Mouse (Mus musculus) hindbrain, postnatal 0 days (tissue): ENCODE measurements around the gene Prpf31. TPM values are rescaled to one million over a fixed set of nuclear protein-coding genes. Genes with fewer than 3 reads are reported as not detected.

Source experiments
- ATAC-seq: fragments of 200-750 bp; cut with Nextera tagmentation; 2 replicates; pipeline ENCODE4 v1.8.0; 2017; ENCODE audit warnings: mild to moderate bottlenecking, moderate TSS enrichment, moderate library complexity
- DNase-seq: peaks from one replicate; pipeline ENCODE4 v3.0.0-alpha.2; 2015; ENCODE audit warnings: low spot score
- H3K27ac ChIP-seq: fragments of 300-500 bp; sonication (generic); 2 replicates; pipeline ENCODE4 v1.5.1; 2014; ENCODE audit warnings: mild to moderate bottlenecking
- H3K27me3 ChIP-seq: fragments of 300-500 bp; sonication (generic); 2 replicates; pipeline ENCODE4 v1.6.1; 2014; ENCODE audit warnings: low read length, mixed read lengths; ENCODE audit not compliant: insufficient read depth
- H3K36me3 ChIP-seq: fragments of 300-500 bp; sonication (generic); 2 replicates; pipeline ENCODE4 v1.6.1; 2014; ENCODE audit warnings: low read length, mixed read lengths; ENCODE audit not compliant: insufficient read depth
- H3K4me1 ChIP-seq: fragments of 300-500 bp; sonication (generic); 2 replicates; pipeline ENCODE4 v1.6.1; 2014; ENCODE audit warnings: antibody characterized with exemption, low read length, mixed read lengths; ENCODE audit not compliant: insufficient read depth
- H3K4me2 ChIP-seq: fragments of 300-500 bp; sonication (generic); 2 replicates; pipeline ENCODE4 v1.6.1; 2014; ENCODE audit warnings: low read depth, mild to moderate bottlenecking, low read length, moderate library complexity, mixed read lengths
- H3K4me3 ChIP-seq: fragments of 300-500 bp; sonication (generic); 2 replicates; pipeline ENCODE4 v1.5.1; 2014; ENCODE audit warnings: low read length
- H3K9ac ChIP-seq: fragments of 300-500 bp; sonication (generic); replicated peaks from 2 replicates; pipeline ENCODE4 v1.6.1; 2014; ENCODE audit warnings: mild to moderate bottlenecking, low read length, moderate library complexity, mixed read lengths
- H3K9me3 ChIP-seq: fragments of 300-500 bp; sonication (generic); 2 replicates; pipeline ENCODE4 v1.6.1; 2016; ENCODE audit warnings: low read length, mixed read lengths
- CTCF ChIP-seq: IDR thresholded peaks from 2 replicates; pipeline ENCODE4 v1.5.1; 2016; ENCODE audit warnings: antibody characterized with exemption, control low read depth, low read depth
- WGBS: fragments of 180-500 bp; shearing (Covaris S2); extraction: QIAGEN DNeasy Blood & Tissue Kit; methylation state at CpG from one replicate; pipeline ENCODE4 v1.1.7; 2014; 5-methylcytosine and 5-hydroxymethylcytosine counted together
- polyA plus RNA-seq: library from polyadenylated mRNA; unstranded; fragments of >200 nt; fragmentation: Nextera tagmentation; extraction: Ambion mirVana; gene quantifications from 2 replicates; pipeline ENCODE4 v1.2.1, GENCODE M21; 2015
- total RNA-seq: library from RNA; depleted of rRNA; stranded (reverse); fragments of >200 nt; gene quantifications from 2 replicates; pipeline ENCODE4 v1.2.3, GENCODE M21; 2014

Gene Prpf31
- total and polyA plus RNA-seq, 2 experiments from 2014 or later: 50.8 to 77.6 TPM

DNA sequence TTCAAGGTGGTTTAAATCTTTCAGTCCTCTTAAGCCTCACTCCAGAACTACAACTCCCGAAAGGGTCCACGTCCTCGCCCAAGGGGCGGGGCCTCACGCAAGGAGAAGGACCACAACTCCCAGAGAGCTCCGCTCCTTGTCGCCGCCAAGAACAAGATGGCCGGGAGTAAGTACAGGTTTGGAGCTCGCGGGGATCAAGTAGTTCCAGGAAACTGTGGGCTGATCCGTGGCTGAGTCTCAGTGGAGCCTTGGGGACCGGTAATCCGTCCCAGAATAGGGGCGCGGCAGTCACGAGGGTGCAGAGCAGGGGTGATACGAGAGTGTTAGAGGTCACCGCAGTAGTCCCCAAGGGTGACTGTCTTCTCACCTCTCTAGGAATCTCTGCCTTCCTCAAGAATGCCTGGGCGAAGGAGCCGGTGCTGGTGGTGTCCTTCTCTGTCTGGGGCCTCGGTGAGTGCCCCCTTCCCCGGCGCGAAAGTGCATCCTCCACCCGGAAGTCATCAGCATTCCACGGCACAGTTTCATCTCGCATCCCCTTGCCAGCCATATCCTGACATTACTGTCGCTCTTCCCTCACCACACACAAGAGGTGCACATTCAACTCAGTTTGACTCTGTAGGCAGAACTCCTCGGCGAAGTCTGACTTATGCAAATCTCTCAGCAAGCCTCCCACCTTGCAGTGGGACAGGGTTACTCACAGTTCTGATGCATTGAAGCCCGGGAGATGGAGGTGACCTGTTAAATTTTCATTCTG lies 12.4 kb upstream of the Prpf31 start, which contains the start of gene Ndufa3:
TSS of gene Ndufa3 (plus strand) at position 132 of the 754 bp plus-strand sequence.
- peak within 1 kb of the TSS; percentile 87 for H3K27ac ChIP-seq
- H3K4me2 ChIP-seq: peak within 1 kb of the TSS; percentile 82
- H3K4me3 ChIP-seq: peak within 1 kb of the TSS; percentile 86
- no peaks in the 10 kb centered on the region for H3K27me3 ChIP-seq
- no peak; the same call in 1 of the 2 replicates for TF ChIP-seq CTCF
- peak within 1 kb of the TSS; percentile 86 for H3K9ac ChIP-seq
- peak; percentile 96 for ATAC-seq
- DNase-seq: peak; percentile 97
- H3K9me3 ChIP-seq: no peaks in the 10 kb centered on the region
- peaks cover 5% of the 10 kb centered on the region; the same call in 1 of the 2 replicates for H3K4me1 ChIP-seq
- H3K36me3 ChIP-seq: peaks cover 14% of the 10 kb centered on the region; the same call in 1 of the 2 replicates
- 2% methylated on average over 32 of the region's 32 CpGs for WGBS

DNA sequence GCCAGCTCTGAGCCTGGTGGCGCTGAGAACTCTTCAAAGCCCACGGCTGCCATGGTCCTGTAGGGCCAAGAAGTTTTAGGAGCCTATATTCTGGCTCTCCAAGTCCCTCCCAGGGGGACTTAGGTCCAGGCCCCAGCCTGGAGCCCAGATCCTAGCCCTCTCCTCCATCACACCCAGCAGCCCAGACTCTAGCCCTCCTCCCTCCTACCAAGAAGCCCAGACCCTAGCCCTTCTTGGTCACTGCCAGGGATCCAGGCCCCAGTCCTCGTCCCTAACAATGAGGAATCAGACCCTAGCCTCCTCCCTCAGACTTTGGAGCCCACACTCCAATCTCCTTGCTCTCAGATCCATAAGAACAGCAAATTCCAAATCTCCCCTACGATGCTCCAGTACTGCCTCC lies 755 bp upstream of the Prpf31 start:
- H3K9ac ChIP-seq: peak overlapping the region; percentile 80
- peak overlapping the region; percentile 91 for H3K27ac ChIP-seq
- ATAC-seq (peak; percentile 31; the same call in 1 of the 2 replicates), DNase-seq (no peak)
- H3K4me2 ChIP-seq: peak overlapping the region; percentile 98
- H3K27me3 ChIP-seq: no peaks in the 10 kb centered on the region
- 30% methylated on average over 4 of the region's 4 CpGs for WGBS
- TF ChIP-seq CTCF: no peak
- peaks cover 20% of the 10 kb centered on the region for H3K4me1 ChIP-seq
- H3K9me3 ChIP-seq: no peaks in the 10 kb centered on the region
- peak overlapping the region; percentile 54 for H3K4me3 ChIP-seq
- H3K36me3 ChIP-seq: peaks cover 7% of the 10 kb centered on the region; the same call in 1 of the 2 replicates

DNA sequence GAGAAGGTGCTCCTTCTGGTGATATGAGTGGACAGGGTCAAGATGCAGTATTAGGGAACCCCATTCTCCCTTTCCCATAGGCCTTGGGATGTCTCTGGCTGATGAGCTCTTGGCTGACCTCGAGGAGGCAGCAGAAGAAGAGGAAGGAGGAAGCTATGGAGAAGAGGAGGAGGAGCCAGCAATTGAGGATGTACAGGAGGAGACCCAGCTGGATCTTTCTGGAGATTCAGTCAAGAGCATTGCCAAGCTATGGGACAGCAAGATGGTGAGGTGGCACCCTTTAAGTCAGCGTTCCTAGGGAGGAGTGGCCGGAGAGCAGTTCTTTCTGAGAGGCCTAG lies 662 bp downstream of the Prpf31 start:
- 69% methylated on average over 3 of the region's 3 CpGs for WGBS
- no peaks in the 10 kb centered on the region for H3K27me3 ChIP-seq
- H3K9ac ChIP-seq: peak overlapping the region; percentile 80
- H3K36me3 ChIP-seq: peaks cover 18% of the 10 kb centered on the region
- peaks cover 20% of the 10 kb centered on the region for H3K4me1 ChIP-seq
- peak overlapping the region; percentile 54 for H3K4me3 ChIP-seq
- H3K4me2 ChIP-seq: peak overlapping the region; percentile 98
- H3K27ac ChIP-seq: no peak overlapping the region; the same call in 1 of the 2 replicates
- DNase-seq: no peak
- TF ChIP-seq CTCF: no peak
- ATAC-seq: no peak
- no peaks in the 10 kb centered on the region for H3K9me3 ChIP-seq

DNA sequence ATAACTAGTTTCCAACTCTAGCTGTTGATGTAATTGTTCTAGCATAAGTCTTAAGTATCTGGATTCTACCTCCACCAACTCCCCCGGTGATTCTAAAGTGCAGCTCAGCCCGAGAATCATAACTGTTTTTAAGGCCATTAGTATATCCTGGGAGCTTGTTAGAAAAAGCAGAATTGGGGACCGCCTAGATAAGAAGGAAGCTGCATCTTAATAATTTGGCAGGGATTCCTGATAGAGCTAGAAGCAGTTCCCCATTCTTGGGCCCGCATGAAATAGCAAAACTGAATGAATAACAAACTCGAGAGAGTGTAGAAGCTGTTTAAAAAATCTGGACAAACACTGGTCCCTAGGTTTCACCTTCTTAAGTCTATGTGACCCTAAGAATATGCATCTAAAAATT lies 13.6 kb downstream of the Prpf31 start:
- no peak for TF ChIP-seq CTCF
- H3K4me2 ChIP-seq: no peak overlapping the region
- H3K27me3 ChIP-seq: no peaks in the 10 kb centered on the region
- WGBS: 74% methylated on average over 5 of the region's 5 CpGs
- DNase-seq (no peak), ATAC-seq (no peak)
- no peak overlapping the region for H3K4me3 ChIP-seq
- no peaks in the 10 kb centered on the region for H3K9me3 ChIP-seq
- H3K36me3 ChIP-seq: peaks cover 13% of the 10 kb centered on the region; the same call in 1 of the 2 replicates
- no peak overlapping the region for H3K27ac ChIP-seq
- H3K9ac ChIP-seq: no peak overlapping the region
- H3K4me1 ChIP-seq: peaks cover 23% of the 10 kb centered on the region

DNA sequence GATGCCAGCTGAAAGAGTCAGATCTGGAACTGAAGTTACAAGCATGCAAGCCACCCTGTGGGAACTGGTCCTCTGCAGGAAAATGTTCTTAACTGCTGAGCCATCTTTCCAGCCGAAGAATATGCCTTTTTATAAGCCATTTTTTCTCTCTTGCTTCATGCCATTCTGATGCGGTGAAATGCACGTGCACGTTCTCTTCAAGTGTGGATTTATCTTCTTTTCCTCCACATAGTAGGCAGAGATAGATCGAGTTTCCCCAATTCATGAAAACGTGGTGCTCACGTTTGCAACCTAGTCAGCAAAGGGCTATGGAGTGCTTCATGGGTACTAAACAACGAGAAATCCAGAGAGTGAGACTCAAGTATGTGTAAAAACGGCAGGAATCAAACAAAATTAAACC lies 14.1 kb downstream of the Prpf31 start:
- TF ChIP-seq CTCF: no peak
- no peaks in the 10 kb centered on the region for H3K9me3 ChIP-seq
- DNase-seq (no peak), ATAC-seq (no peak)
- H3K4me3 ChIP-seq: peak overlapping the region; percentile 97
- 25% methylated on average over 9 of the region's 9 CpGs for WGBS
- peak overlapping the region; percentile 25; the same call in 1 of the 2 replicates for H3K9ac ChIP-seq
- 0 out of 2 replicates have a peak overlapping the region, but pooled peaks have one; percentile 17 for H3K27ac ChIP-seq
- H3K4me1 ChIP-seq: peaks cover 23% of the 10 kb centered on the region
- H3K27me3 ChIP-seq: no peaks in the 10 kb centered on the region
- H3K4me2 ChIP-seq: peak overlapping the region; percentile 71
- peaks cover 9% of the 10 kb centered on the region; the same call in 1 of the 2 replicates for H3K36me3 ChIP-seq

DNA sequence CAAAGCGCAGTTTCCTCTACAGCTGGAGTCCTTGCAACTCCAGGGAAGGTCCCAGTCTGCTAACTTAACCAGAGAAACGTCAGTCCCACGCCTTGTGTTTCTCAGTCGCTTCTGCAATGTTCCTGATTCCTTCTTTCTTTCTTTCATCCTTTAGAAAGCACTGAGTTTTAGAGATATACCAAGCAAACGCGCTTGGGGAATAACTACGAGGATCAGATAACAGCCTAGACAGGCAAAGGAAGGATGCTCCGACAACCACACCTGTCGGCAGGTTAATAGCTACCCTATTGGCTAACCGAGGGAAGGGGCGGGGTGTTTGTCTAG lies 14.5 kb downstream of the Prpf31 start:
- peaks cover 23% of the 10 kb centered on the region for H3K4me1 ChIP-seq
- 2% methylated on average over 11 of the region's 11 CpGs for WGBS
- H3K4me2 ChIP-seq: peak overlapping the region; percentile 71
- no peak for TF ChIP-seq CTCF
- no peak for ATAC-seq
- peak overlapping the region; percentile 97 for H3K4me3 ChIP-seq
- DNase-seq: no peak
- peaks cover 7% of the 10 kb centered on the region; the same call in 1 of the 2 replicates for H3K36me3 ChIP-seq
- H3K9ac ChIP-seq: peak overlapping the region; percentile 25; the same call in 1 of the 2 replicates
- H3K27ac ChIP-seq: 0 out of 2 replicates have a peak overlapping the region, but pooled peaks have one; percentile 17
- H3K27me3 ChIP-seq: no peaks in the 10 kb centered on the region
- H3K9me3 ChIP-seq: no peaks in the 10 kb centered on the region
